Mouse (Mus musculus) midbrain, postnatal 0 days (tissue): ENCODE data around the gene Smtnl2. TPM values are rescaled to one million over a fixed set of nuclear protein-coding genes. Genes with fewer than 3 reads are reported as not detected.

Experiments used
- ATAC-seq: fragments of 200-750 bp; cut with Nextera tagmentation; 2 replicates; pipeline ENCODE4 v1.8.0; 2017; ENCODE audit warnings: moderate number of reproducible peaks, mild to moderate bottlenecking, moderate TSS enrichment, moderate library complexity; ENCODE audit not compliant: low FRiP score
- DNase-seq: peaks from one replicate; pipeline ENCODE4 v3.0.0-alpha.2; 2015; ENCODE audit warnings: low spot score
- H3K27ac ChIP-seq: fragments of 300-500 bp; sonication (generic); 2 replicates; pipeline ENCODE4 v1.5.1; 2014; ENCODE audit warnings: low read depth, mild to moderate bottlenecking, low read length, mixed read lengths
- H3K27me3 ChIP-seq: fragments of 300-500 bp; sonication (generic); 2 replicates; pipeline ENCODE4 v1.6.1; 2014; ENCODE audit warnings: low read length, control low read depth, mixed read lengths; ENCODE audit not compliant: insufficient read depth
- H3K36me3 ChIP-seq: fragments of 300-500 bp; sonication (generic); 2 replicates; pipeline ENCODE4 v1.6.1; 2014; ENCODE audit warnings: low read length, control low read depth, mixed read lengths; ENCODE audit not compliant: insufficient read depth
- H3K4me1 ChIP-seq: fragments of 300-500 bp; sonication (generic); 2 replicates; pipeline ENCODE4 v1.6.1; 2014; ENCODE audit warnings: mild to moderate bottlenecking, control low read depth, antibody characterized with exemption, low read length, mixed read lengths; ENCODE audit not compliant: insufficient read depth
- H3K4me2 ChIP-seq: fragments of 300-500 bp; sonication (generic); 2 replicates; pipeline ENCODE4 v1.6.1; 2014; ENCODE audit warnings: low read depth, mild to moderate bottlenecking, low read length, mixed read lengths; ENCODE audit not compliant: poor library complexity, severe bottlenecking
- H3K4me3 ChIP-seq: fragments of 300-500 bp; sonication (generic); 2 replicates; pipeline ENCODE4 v1.5.1; 2014; ENCODE audit warnings: low read depth, mild to moderate bottlenecking, low read length, moderate library complexity
- H3K9ac ChIP-seq: fragments of 300-500 bp; sonication (generic); replicated peaks from 2 replicates; pipeline ENCODE4 v1.6.1; 2014; ENCODE audit warnings: mild to moderate bottlenecking, low read length, moderate library complexity, mixed read lengths; ENCODE audit not compliant: poor library complexity, severe bottlenecking
- H3K9me3 ChIP-seq: fragments of 300-500 bp; sonication (generic); 2 replicates; pipeline ENCODE4 v1.6.1; 2016; ENCODE audit warnings: low read length, control low read depth
- CTCF ChIP-seq: IDR thresholded peaks from 2 replicates; pipeline ENCODE4 v1.5.1; 2016; ENCODE audit warnings: antibody characterized with exemption, mild to moderate bottlenecking
- WGBS: fragments of 180-500 bp; shearing (Covaris S2); extraction: QIAGEN DNeasy Blood & Tissue Kit; methylation state at CpG from one replicate; pipeline ENCODE4 v1.1.7; 2014; 5-methylcytosine and 5-hydroxymethylcytosine counted together
- polyA plus RNA-seq: library from polyadenylated mRNA; unstranded; fragments of >200 nt; fragmentation: Nextera tagmentation; extraction: Ambion mirVana; gene quantifications from 2 replicates; pipeline ENCODE4 v1.2.1, GENCODE M21; 2015
- total RNA-seq: library from RNA; depleted of rRNA; stranded (reverse); fragments of >200 nt; gene quantifications from 2 replicates; pipeline ENCODE4 v1.2.3, GENCODE M21; 2014

The Smtnl2 gene
- total and polyA plus RNA-seq, 2 experiments from 2014 or later, result 13.3 to 18.6 TPM

DNA sequence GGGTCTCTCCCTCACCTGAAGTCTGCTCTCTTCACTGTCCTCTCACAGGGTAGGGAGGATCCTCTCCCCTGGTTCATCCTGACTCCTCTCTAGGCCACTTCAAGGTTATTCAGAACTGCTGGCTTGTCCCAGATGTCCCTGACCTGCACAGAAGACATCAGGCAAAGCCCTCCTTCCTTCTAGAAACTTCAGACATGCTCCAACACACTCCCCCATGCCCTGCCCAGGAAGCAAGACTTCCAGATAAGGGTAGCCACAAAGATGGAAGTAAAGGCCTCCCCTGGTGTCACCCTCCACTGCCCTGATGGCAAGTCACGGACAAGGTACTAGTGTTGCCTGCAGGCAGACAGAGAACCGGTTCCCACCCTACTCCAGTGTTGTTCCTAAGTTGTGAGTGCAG, 16.8 kb downstream of the Smtnl2 start:
- DNase-seq, result no peak
- no peak for TF ChIP-seq CTCF
- Histone ChIP-seq H3K4me2 (no peak overlapping the region), H3K27ac (no peak overlapping the region), H3K36me3 (0 out of 2 replicates have a peak, but pooled peaks cover 4% of the 10 kb centered on the region), H3K4me1 (no peaks in the 10 kb centered on the region), H3K4me3 (no peak overlapping the region), H3K9me3 (no peaks in the 10 kb centered on the region), H3K27me3 (no peaks in the 10 kb centered on the region), H3K9ac (no peak overlapping the region)
- WGBS, result 81% methylated on average over 2 of the region's 2 CpGs
- no peak for ATAC-seq

GRCm38 (mm10) chr11:72393669-72394068, 17.8 kb downstream of the Smtnl2 start:
- Histone ChIP-seq H3K27me3 (no peaks in the 10 kb centered on the region), H3K9ac (no peak overlapping the region), H3K4me2 (no peak overlapping the region), H3K4me1 (no peaks in the 10 kb centered on the region), H3K27ac (no peak overlapping the region), H3K9me3 (no peaks in the 10 kb centered on the region), H3K4me3 (no peak overlapping the region), H3K36me3 (no peaks in the 10 kb centered on the region)
- DNase-seq, result peak; percentile 17
- 49% methylated on average over 5 of the region's 5 CpGs for WGBS
- TF ChIP-seq CTCF, result no peak
- no peak for ATAC-seq

GRCm38 (mm10) chr11:72393243-72393642, 18.3 kb downstream of the Smtnl2 start:
- H3K9me3 ChIP-seq, result no peaks in the 10 kb centered on the region
- no peak overlapping the region for H3K9ac ChIP-seq
- WGBS, result 94% methylated on average over 3 of the region's 3 CpGs
- no peak for ATAC-seq
- no peaks in the 10 kb centered on the region for H3K36me3 ChIP-seq
- no peak for DNase-seq
- no peak overlapping the region for H3K4me3 ChIP-seq
- no peak overlapping the region for H3K4me2 ChIP-seq
- no peaks in the 10 kb centered on the region for H3K27me3 ChIP-seq
- H3K27ac ChIP-seq, result no peak overlapping the region
- H3K4me1 ChIP-seq, result no peaks in the 10 kb centered on the region
- no peak for TF ChIP-seq CTCF

GRCm38 (mm10) chr11:72391181-72391580, 20.3 kb downstream of the Smtnl2 start:
- no peak for TF ChIP-seq CTCF
- ATAC-seq, result no peak

DNA sequence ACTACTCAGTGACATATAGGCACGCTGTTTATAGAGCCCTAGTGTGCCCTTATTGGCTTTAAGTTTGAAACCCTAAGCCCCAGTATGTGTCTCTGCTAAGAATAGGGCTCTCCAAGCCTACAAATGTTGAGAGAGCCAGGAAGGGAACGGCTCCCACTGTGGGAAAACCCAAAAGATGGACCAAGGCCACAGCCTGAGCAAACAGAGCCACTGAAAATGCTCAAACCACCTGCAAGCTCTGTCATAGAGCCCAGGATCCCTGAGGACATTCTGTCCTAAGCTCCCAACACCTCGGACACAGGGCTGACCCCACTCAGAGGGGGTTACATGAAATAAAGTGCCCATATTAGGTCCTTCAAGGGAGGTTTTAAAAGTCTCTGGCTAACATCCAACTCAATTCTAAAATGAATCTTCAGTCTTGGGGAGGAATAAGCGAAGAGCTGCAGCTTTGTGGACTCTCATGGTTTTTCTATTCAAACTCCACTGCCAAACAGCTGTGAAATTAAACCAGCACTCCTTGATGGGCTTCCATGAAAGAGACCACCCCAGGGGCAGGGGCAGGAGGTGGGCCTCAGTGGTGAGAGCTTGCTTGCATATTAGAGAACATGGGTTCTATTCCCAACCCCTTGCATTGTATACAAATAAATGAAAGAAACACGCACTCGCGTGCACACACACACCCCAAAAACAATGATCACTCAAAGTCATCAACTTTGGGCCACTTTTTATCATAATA, 21.9 kb downstream of the Smtnl2 start:
- Histone ChIP-seq H3K9ac (no peak overlapping the region), H3K4me2 (no peak overlapping the region), H3K27me3 (no peaks in the 10 kb centered on the region), H3K27ac (no peak overlapping the region), H3K9me3 (no peaks in the 10 kb centered on the region), H3K4me1 (no peaks in the 10 kb centered on the region), H3K4me3 (no peak overlapping the region), H3K36me3 (no peaks in the 10 kb centered on the region)
- no peak for ATAC-seq
- no peak for TF ChIP-seq CTCF
- 91% methylated on average over 7 of the region's 7 CpGs for WGBS
- no peak for DNase-seq

More at GRCm38 (mm10) chr11:72391181-72391580, 20.3 kb downstream of the Smtnl2 start:
- 92% methylated on average over 13 of the region's 13 CpGs for WGBS
- DNase-seq, result no peak
- no peaks in the 10 kb centered on the region for H3K9me3 ChIP-seq
- H3K4me2 ChIP-seq, result no peak overlapping the region
- no peak overlapping the region for H3K9ac ChIP-seq
- no peaks in the 10 kb centered on the region for H3K36me3 ChIP-seq
- no peaks in the 10 kb centered on the region for H3K4me1 ChIP-seq
- H3K27ac ChIP-seq, result no peak overlapping the region
- H3K27me3 ChIP-seq, result no peaks in the 10 kb centered on the region
- no peak overlapping the region for H3K4me3 ChIP-seq

DNA sequence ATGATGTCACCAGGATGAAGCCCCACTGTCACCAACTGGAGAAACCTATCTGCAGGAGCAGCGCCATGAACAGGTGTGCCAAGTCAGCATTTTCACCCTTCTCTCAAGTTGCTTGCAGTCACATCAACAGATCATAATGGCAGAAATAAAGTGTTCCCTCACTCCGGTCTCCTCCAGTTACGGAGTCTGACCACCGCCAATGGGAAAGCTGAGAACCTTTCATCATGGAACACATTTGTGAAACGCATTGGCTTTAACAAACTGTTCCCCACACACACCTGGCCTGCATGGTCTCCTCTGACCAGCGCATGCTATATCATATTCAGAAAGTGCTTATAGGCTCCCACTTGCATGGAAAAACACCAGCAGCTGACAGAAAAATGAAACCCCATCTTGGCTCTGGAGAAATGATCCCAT, 23.4 kb downstream of the Smtnl2 start:
- Histone ChIP-seq H3K27ac (no peak overlapping the region), H3K27me3 (no peaks in the 10 kb centered on the region), H3K9ac (no peak overlapping the region), H3K36me3 (no peaks in the 10 kb centered on the region), H3K4me2 (no peak overlapping the region), H3K4me3 (no peak overlapping the region), H3K9me3 (no peaks in the 10 kb centered on the region), H3K4me1 (no peaks in the 10 kb centered on the region)
- WGBS, result 99% methylated on average over 6 of the region's 6 CpGs
- no peak for DNase-seq
- no peak for TF ChIP-seq CTCF
- ATAC-seq, result no peak
